Mouse (Mus musculus): ENCODE measurements around the gene Thap11. TPM values are rescaled to one million over a fixed set of nuclear protein-coding genes. Genes with fewer than 3 reads are reported as not detected.
"Not testable (repeated sequence)": the region's sequence is repeated elsewhere in the genome, so short reads cannot be mapped to it uniquely, and the experiment has no call there.

Gene Thap11
- 47.0 and 47.1 TPM in 2 replicates for polyA plus RNA-seq (2012; rRNA removed)

DNA sequence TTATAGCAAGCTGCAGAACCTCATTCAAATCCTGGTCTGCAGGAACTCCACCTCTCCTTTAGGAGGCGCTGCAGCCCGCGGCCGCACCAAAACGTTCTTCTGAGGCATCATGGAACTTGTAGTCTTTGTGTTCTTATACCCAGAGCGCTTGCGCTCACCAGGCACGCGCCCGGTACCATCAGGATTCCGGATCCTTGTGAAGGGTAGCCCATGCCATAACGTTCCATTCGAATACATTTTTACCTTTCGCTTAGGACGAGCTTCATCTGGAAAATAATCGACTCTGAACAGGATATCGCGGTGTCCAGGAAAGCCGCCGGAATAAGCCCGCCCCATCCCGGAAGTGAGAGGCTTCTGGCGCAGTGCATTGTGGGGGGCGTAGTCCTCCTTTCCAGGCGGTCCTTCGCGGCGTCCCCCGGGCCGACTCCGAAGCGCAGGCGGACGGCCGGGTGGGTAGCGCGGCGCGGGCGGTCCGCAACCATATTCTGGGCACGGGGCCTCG lies at the start of gene Thap11:
TSS of gene Thap11 (plus strand) at position 418 of the 502 bp plus-strand sequence.
- DNase-seq (ENCODE audit: extremely low spot score in 1 of 2, low spot score in 1 of 2): peak; percentile 78 to 92

DNA sequence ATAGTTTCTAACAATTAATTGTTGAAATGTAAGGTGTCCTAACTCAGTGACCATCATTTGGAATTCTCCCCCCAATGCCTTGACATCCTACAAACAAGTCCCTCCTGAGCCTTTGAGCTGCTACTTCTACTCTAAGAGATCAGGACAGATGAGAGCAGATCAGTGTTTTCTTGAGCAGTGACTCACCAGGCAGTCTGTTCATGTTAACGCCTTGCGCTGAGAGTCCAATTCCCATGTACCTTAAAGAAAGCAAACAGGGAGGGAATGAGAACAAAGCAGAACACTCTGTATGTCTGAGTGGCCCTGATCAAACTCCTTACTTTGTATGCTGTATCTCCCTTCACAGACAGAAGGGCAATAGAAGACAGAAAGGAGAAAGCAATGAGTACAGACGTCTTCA lies 49.6 kb upstream of the Thap11 start:
- DNase-seq (ENCODE audit: extremely low spot score in 1 of 2, low spot score in 1 of 2): no peak

DNA sequence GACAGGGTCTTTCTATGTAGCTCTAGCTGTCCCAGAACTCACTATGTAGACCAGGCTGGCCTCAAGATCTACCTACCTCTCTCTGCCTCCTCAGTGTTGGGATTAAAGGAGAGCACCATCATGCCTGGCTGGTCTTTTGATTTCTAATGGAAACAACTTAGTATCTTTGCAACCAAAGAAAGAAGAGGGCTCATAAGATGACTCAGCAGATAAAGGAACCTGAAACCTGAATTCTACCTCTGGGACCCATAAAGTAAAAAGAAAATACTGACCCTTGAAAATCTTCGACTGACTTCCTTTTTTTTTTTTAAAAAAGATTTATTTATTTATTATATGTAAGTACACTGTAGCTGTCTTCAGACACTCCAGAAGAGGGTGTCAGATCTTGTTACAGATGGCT lies 49.0 kb upstream of the Thap11 start:
- DNase-seq (ENCODE audit: extremely low spot score in 1 of 2, low spot score in 1 of 2): no peak

DNA sequence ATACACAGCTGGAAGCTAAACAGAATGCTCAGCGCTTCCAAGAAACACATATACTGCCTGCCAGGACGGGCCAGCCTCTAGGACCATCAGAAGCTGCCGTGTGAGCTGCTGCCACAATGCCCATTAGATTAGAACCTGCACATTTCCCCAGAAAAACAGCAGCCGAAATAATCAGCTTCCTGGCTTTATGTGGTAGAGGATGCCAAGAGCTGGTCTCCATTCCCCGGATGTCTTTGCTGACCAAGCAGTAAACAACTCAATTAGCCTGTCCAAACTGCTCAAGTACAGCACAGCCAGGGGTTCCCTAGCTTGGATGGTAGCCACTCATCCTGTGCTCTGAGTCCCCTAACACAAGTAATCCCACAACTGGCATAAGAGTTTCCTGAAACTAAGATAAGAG lies 47.2 kb upstream of the Thap11 start:
- DNase-seq (ENCODE audit: extremely low spot score in 1 of 2, low spot score in 1 of 2): no peak

DNA sequence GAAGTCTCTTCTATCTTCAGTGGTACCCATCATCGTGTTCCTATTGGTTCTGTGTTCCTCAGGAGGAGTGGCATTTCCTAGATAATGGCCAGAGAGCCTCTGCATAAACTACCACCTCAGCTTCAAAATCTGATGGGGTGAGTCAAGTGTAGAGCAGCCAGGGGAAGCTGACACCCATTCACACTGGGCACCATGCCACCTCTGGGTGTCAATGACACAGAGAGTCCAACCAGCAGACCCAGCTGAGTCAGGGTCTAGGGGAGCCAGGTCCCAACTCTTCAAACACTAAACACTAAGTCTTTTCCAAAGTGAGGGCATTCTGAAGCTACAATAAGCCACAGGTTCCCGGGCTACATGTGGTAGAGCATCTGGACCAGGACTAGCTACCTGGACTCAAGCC lies 46.5 kb upstream of the Thap11 start:
- DNase-seq (ENCODE audit: extremely low spot score in 1 of 2, low spot score in 1 of 2): no peak

DNA sequence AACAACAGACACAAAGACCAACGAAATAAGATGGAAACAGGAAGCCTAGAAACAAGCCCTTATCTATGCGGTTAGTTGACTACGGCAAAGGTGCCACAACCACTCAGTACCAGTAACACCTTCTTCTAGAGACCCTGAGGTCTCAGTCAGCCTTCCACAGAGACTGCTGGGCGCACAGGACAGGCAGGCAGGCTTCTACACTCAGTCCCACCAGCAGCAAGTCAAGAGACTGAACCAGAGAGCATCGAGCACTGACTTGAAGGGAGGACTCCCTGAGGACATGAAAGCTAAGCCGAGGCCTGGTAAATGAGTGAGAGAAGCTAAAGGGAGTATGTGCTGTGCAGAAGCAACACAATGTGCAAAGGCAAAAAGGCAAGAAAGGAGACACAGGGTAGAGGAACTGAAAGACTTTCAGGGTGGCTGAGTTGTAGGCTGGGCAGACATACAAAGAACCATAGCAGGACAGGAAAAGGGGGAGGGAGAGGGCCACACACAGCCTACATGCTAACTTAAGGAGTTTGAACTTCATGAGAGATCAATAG lies 44.6 kb upstream of the Thap11 start:
- DNase-seq (ENCODE audit: extremely low spot score in 1 of 2, low spot score in 1 of 2): no peak

DNA sequence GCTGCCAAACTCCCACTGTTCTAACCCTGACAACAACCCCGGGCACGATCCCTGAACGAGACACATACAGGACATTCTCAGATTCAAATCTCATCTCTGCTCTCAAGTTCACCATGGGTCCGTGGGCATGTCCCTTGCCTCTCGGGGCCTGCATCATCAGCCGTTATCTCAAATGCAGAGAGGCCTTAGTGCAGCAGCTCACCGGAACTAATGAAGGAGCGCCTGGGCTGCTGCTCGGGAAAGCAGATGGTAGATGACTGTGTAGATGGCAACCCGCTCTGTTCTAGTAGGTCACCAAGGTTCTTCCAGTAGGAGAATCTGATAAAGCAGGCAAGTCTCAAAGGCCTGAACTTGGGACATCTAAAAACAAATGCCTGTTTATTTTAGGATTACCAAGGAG lies 43.9 kb upstream of the Thap11 start:
- DNase-seq (ENCODE audit: extremely low spot score in 1 of 2, low spot score in 1 of 2): no peak

DNA sequence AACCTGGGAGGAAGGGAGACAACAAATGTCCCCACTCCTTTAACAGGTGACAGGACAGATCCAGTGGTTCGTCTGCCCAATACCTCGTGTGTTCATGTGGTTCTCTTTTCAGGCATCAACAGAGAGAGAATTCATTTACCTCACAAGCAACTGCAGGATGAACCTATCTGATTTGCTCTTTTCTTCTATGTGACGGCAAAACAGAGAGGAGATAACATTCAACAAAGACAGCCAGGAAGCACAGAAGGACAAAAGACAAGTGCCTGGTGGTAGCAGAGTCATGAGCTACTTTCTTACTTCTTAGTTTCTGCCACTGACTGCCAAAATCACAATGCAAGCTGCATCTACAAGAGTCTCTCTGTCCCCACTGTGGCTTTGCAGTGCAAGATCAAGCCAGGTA lies 43.4 kb upstream of the Thap11 start:
- DNase-seq (ENCODE audit: extremely low spot score in 1 of 2, low spot score in 1 of 2): no peak

DNA sequence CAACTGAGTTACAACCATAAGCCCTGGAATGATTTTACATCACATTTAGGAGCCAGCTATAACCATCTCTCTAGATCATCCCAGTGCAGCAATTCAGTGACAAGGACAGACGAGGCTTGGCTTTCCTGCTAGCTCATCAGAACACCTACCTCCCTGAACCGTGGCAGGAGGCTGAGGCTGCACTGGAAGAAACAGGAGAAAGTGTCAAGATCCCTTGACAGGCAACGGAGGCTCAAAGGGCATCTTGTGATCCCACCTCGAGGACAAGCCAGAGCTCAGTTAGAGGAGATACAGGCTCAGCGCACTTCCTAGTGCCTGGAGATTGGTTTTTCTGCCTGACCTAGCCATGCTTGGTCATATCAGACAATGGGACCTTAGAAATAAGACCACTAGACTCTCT lies 42.4 kb upstream of the Thap11 start:
- no peak for DNase-seq (ENCODE audit: extremely low spot score in 1 of 2, low spot score in 1 of 2)

DNA sequence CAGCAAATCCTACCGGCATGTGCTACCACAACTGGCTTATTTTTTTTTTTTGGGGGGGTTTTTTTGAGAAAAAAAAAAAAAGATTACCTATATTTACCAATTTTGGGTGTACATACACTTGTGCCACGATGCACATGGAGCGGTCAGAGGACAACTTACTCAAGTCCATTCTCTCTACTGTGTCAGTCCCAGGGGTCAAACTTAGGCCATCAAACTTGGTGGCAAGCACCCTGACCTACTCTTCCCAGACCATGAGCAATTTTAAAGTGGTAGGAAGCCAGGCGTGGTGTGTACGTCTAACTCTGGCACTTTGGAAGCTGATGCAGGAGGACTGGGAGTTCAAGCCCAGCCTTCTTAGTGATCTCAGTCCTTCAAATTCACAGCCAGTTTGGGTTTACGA lies 41.7 kb upstream of the Thap11 start:
- no peak for DNase-seq (ENCODE audit: extremely low spot score in 1 of 2, low spot score in 1 of 2)

DNA sequence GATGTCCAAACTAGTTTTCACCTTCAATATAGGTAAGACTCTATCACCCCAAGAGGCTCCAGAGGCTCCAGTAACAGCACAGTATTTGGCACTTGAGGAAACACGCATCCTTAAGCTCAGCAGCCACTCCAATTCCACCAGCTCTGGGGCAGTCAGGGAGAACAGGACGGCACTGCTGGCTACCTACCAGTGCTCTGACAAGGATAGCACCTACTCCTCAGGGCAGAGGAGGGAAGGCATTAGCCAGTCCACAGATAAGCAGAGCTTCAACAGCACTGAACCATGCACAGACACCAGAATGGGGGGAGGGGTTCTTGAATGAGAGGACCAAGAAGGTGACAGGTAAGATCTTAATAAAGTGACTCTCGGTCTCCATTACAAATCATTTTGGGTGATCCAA lies 35.3 kb upstream of the Thap11 start:
- no peak for DNase-seq (ENCODE audit: extremely low spot score in 1 of 2, low spot score in 1 of 2)

DNA sequence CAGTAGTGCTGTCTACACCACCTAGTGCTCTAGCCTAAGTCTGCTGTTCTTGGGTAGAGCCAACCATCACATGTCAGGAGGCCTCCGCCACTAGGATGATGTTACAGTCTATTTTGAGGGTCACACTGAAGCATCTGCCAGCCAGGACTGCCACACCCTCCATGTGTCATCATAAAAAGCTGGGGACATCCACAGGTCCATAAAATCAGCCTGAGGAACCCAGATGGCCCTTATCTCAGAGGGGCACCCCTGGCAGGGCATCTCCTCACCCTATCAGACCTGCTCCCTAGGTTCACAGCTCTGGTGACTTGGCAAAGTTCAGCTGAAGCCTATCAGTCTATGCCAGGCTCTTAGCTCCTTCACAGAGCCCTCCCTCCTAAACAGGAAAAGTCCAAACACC lies 34.0 kb upstream of the Thap11 start:
- DNase-seq (ENCODE audit: extremely low spot score in 1 of 2, low spot score in 1 of 2): no peak

DNA sequence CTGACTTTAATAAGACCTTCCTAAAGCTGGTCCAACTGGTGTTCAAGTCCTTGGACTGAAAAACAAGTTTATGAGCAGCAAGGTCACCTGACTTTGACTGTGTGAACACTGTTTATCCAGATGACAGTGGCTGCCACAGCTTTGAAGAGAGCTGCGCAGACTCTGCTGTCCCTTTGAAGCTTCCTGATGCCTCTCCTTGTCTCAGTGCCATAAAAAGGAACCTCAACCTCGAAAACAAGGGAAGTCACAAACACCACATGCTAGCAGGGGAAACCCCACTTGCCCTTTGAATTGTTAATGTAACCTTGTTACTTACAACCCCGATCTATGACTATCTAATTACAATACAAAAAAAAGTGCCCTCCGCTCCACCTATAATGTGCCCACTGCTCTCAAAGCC lies 29.4 kb upstream of the Thap11 start:
- DNase-seq (ENCODE audit: extremely low spot score in 1 of 2, low spot score in 1 of 2): no peak

DNA sequence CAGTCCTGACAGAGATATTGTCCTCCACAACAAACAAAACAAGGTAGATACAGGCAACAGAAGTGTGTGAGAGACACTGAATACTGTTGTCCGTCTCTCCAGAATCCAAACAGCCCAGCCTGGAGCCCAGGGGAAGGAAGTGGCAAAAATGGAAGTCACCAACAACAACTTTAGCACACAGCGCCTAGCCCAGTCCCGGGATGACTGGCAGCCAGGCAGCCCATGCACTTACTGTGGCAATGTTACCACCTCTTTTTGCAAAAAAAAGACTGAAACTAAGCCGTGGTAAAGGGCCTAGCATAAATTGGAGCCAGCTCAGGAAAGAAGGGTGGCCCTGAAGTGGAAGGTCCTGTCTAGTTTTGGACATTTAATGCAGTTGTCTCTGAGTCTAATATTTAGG lies 28.6 kb upstream of the Thap11 start:
- DNase-seq (ENCODE audit: extremely low spot score in 1 of 2, low spot score in 1 of 2): no peak

DNA sequence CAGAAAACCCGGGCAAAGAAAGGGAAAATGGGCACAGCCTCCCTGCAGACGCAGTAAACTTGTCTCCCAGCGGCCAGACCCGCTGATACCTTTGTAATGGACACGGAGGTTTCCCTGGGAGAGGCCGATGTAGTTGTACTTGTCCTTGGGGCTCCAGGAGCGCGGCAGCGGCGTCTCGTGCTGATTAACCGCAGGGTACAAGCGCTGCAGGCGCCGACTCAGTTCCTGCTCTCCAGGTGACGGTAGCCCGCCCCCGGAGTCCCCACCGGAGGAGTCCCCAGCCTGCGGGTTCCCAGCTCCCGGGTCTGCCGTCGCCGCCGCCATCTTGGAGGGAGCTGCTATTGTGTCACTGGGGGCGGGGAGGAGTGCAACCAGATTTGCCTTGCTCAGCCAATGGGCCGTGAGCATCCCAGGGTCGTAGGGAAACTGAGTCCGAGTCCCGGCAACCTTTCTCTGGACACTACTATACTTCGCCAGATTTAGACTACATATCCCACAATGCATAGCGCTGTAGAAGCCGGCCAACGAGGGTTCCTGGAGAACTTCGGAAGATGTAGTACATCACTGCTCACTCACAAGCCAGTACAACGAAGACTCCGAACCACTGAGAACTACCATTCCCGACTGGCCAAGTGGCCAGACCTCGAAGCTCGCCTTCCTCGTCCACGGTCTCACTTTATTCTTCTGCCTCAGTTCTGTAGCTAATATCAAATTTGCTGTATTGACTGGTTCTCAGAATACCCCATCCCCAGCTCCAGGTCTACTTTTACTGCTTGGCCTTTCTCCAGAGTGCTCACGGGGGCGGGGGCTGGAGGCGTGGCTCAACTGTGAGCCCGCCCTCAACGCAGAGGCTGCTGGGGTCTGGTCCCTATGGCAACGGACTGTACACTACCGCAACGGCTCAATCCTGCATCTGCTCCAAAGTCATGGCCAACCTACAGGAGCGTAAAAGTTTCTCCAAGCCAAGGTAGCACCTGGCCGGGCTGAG lies 27.8 kb upstream of the Thap11 start, which contains the start of the genes Ranbp10 and Tsnaxip1:
TSS of gene Ranbp10 (minus strand) at position 490 of the 988 bp plus-strand sequence.
TSS of gene Tsnaxip1 (plus strand) at position 871 of the 988 bp plus-strand sequence.
- DNase-seq (ENCODE audit: extremely low spot score in 1 of 2, low spot score in 1 of 2): peak; percentile 99

DNA sequence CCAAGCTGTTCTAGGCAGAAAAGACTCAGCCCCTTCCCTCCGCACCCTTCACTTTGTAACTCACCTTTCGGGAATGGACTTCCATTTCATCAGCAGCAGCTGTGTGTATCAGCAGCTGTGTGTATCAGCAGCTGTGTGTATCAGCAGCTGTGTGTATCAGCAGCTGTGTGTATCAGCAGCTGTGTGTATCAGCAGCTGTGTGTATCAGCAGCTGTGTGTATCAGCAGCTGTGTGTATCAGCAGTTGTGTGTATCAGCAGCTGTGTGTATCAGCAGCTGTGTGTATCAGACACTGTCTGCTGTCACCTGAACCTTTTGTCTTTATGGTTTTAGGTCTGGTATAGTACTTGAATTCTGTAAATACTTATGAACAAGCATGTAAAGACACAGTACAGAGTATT lies 21.2 kb upstream of the Thap11 start:
- not testable (repeated sequence) for DNase-seq (ENCODE audit: extremely low spot score in 1 of 2, low spot score in 1 of 2)

DNA sequence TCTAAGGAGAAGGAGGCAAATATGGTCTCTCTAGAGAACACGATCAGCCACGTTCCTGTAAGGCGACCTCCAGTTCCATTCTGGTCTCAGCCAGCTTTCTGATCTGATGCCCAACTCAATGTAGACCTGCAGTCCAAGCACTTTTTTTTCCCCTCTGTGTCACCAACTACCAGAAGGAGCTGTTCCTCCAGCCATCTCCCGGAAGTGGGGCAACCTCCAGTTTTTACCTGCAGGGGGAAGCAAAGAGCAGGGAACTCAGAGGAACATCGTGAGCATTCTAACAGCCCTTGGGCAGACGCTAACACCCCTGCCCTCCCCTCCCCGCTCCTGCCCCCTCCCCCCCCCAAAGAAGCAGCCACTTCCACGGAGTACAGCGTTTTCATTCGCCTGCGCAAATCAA lies 19.6 kb upstream of the Thap11 start:
- DNase-seq (ENCODE audit: extremely low spot score in 1 of 2, low spot score in 1 of 2): peak; percentile 38 to 88

DNA sequence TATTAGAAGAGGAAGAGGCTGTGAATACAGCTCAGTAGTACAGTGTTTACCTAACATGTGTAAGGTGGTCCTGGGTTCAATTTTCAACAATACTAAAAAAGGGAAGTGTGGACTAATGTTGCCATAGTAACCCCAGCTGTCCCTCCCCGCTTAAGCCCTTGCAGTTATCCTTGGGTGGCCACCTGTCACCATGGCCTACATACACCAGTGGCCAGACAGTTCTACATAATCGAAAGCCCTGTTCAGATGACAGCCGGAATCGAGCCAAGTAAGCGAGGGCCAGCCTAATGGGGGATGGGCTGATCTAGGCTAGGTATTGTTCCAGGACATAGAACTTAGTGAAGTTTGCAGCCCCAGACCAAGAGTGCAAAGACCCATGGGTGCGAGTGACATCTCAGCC lies 17.9 kb upstream of the Thap11 start:
- DNase-seq (ENCODE audit: extremely low spot score in 1 of 2, low spot score in 1 of 2): no peak

DNA sequence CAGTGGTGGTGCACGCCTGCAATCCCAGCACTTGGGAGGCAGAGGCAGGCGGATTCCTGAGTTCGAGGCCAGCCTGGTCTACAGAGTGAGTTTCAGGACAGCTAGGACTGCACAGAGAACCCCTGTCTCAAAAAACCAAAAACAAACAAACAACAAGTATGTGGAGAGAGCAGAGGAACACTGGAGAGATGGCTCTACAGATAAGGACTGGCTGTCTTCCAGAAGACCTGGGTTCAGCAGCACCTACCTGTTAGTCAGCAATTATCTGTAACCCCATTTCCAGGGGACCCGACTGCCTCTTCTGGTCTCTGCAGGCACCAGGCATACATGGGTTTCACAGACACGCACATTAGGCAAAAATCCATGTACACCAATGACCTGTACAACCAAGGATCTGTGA lies 15.7 kb upstream of the Thap11 start:
- DNase-seq (ENCODE audit: extremely low spot score in 1 of 2, low spot score in 1 of 2): no peak

DNA sequence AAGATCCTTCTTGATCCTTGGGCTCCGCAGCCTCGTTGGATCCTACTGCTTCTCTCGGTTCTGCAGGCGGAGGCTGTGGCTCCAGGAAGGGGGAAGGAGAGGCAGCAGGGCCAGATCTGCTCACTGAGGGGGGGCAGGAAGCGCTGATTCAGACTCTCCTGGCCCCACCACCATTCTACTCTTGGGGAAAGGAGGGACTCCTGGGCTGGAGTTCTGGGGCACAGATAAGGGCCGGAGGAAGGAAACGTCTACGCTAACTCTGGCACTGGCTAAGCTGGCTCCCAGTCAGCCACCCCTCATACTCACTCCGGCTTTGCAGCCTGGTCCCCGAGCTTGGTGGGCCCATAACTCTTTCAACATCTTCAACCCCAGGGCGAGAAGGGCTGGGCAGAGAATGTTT lies 8.3 kb upstream of the Thap11 start:
- DNase-seq (ENCODE audit: extremely low spot score in 1 of 2, low spot score in 1 of 2): no peak

DNA sequence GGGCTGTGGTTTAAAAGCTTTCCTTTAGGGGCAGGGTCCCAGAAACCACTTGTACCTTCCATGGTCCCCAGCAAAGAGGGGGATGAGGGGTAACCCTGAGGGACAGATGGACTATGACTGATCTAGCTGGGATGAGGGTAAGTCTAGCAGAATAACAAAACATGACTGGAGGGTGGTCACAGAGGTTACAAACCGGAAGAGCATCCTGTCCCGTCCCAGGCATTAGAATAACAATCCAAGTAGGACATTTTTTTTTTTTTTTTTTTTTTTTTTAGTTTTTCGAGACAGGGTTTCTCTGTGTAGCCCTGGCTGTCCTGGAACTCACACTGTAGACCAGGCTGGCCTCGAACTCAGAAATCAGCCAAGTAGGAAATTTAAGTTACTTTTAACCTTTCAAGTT lies 4.9 kb upstream of the Thap11 start:
- DNase-seq (ENCODE audit: extremely low spot score in 1 of 2, low spot score in 1 of 2): no peak

DNA sequence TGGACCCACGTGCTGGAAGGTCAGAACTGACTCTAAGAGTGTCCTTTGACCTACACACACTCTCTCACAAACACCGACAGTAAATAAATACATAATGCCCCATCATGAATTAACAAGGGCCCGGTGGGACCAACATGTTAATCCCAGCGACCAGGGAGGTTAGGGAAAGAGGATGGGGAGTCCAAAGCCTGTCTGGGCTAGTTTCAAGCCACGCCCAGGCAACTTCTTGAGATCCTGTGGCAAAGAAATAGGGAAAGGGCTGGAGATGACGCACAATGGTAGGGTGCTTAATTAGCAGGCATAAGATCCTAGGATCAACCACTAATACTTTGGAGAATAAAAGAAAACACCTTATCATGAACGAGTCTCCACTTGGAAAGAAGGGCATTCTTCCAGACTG lies 4.3 kb upstream of the Thap11 start:
- no peak for DNase-seq (ENCODE audit: extremely low spot score in 1 of 2, low spot score in 1 of 2)

Data from frontal cortex, adult 2 months (tissue).